Mouse (Mus musculus): ENCODE measurements around the gene Fbrsl1.

DNA sequence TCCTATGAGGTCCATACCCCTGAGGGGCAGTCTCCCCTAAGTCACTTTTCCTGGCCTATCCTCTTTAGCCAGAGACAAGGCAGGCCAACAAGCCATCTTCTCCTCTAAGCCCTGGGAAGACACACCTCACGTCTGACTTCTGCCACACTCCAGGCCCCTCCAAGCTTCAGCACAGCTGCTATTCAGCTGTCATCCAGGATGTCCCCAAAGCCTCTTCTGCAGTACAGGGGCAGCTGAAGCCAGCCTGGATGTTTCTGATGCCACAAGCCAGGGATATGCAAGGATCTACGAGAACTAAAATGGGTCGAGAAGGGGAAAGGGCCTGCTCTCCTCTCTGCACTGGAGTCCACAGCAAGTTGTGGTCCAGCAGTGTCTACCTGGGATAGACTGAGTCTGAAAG lies 9.7 kb downstream of the Fbrsl1 start:
- TF ChIP-seq POLR2A (IDR thresholded peaks at IDR 0.05; ENCODE audit: low read depth, low read length) (no peak), CTCF (IDR thresholded peaks at IDR 0.05; ENCODE audit: borderline replicate concordance, insufficient read depth, low read length) (no peak)

Measured in embryonic fibroblast, embryonic 13.5 days (primary cell).